Mouse (Mus musculus) liver, embryonic 14.5 days (tissue): Measurements from ENCODE around the gene Pias4. TPM values are rescaled to one million over a fixed set of nuclear protein-coding genes. Genes with fewer than 3 reads are reported as not detected.
"Not testable (repeated sequence)": the region's sequence is repeated elsewhere in the genome, so short reads cannot be mapped to it uniquely, and the experiment has no call there.

Experiments used
- ATAC-seq: fragments of 200-750 bp; cut with Nextera tagmentation; 2 replicates; pipeline ENCODE4 v1.8.0; 2017; ENCODE audit warnings: moderate number of reproducible peaks, mild to moderate bottlenecking, moderate library complexity; ENCODE audit not compliant: insufficient read depth
- DNase-seq, 3 experiments: peaks; one replicate each; pipeline ENCODE4 v3.0.0-alpha.2; 2012 to 2013; ENCODE audit warnings: low read depth in 3 of 3, low spot score in 3 of 3
- H3K27ac ChIP-seq: fragments of 300-500 bp; sonication (generic); 2 replicates; pipeline ENCODE4 v1.5.1; 2014; ENCODE audit warnings: moderate library complexity, mild to moderate bottlenecking, control low read depth, inconsistent platforms
- H3K27me3 ChIP-seq: fragments of 300-500 bp; sonication (generic); 2 replicates; pipeline ENCODE4 v1.6.1; 2014; ENCODE audit warnings: mild to moderate bottlenecking, low read length, moderate library complexity; ENCODE audit not compliant: control insufficient read depth, insufficient read depth
- H3K36me3 ChIP-seq: fragments of 300-500 bp; sonication (generic); replicated peaks from 2 replicates; pipeline ENCODE4 v1.6.1; 2014; ENCODE audit warnings: low read depth; ENCODE audit not compliant: control insufficient read depth, insufficient read depth
- H3K4me1 ChIP-seq, 2 experiments: fragments of 200-500 bp in 1 of 2; fragments of 300-500 bp in 1 of 2; sonication (generic) in 1 of 2; replicated peaks; 2 replicates each; pipeline ENCODE4 v1.6.1; 2012 to 2014; ENCODE audit warnings: antibody characterized with exemption in 1 of 2, inconsistent platforms in 1 of 2, low read length in 1 of 2; ENCODE audit not compliant: control insufficient read depth in 2 of 2, insufficient read depth in 2 of 2
- H3K4me2 ChIP-seq: fragments of 300-500 bp; sonication (generic); 2 replicates; pipeline ENCODE4 v1.6.1; 2014; ENCODE audit warnings: low read depth, mild to moderate bottlenecking, control low read depth, moderate library complexity
- H3K4me3 ChIP-seq, 2 experiments: fragments of 200-500 bp in 1 of 2; fragments of 300-500 bp in 1 of 2; sonication (generic) in 1 of 2; 2 replicates each; pipeline ENCODE4 v1.5.1; 2012 to 2014; ENCODE audit warnings: low read depth in 2 of 2, low read length in 2 of 2, mild to moderate bottlenecking in 2 of 2, control low read depth in 1 of 2, inconsistent platforms in 1 of 2, moderate library complexity in 1 of 2; ENCODE audit not compliant: insufficient read depth in 1 of 2
- H3K9ac ChIP-seq: fragments of 300-500 bp; sonication (generic); replicated peaks from 2 replicates; pipeline ENCODE4 v1.6.1; 2014; ENCODE audit warnings: mild to moderate bottlenecking, control low read depth, moderate library complexity
- H3K9me3 ChIP-seq: fragments of 300-500 bp; sonication (generic); 2 replicates; pipeline ENCODE4 v1.6.1; 2016; ENCODE audit warnings: low read length, mixed read lengths; ENCODE audit not compliant: control insufficient read depth
- CTCF ChIP-seq: IDR thresholded peaks from 2 replicates; pipeline ENCODE4 v1.5.1; 2016; ENCODE audit warnings: antibody characterized with exemption, low read depth, control low read depth
- EP300 ChIP-seq: IDR thresholded peaks from 2 replicates; pipeline ENCODE4 v1.6.1; 2016; ENCODE audit warnings: antibody characterized with exemption, low read depth
- WGBS: fragments of 180-500 bp; shearing (Covaris S2); extraction: QIAGEN DNeasy Blood & Tissue Kit; methylation state at CpG from one replicate; pipeline ENCODE4 v1.1.7; 2014; ENCODE audit not compliant: insufficient replicate concordance; 5-methylcytosine and 5-hydroxymethylcytosine counted together
- polyA plus RNA-seq, 2 experiments: library from polyadenylated mRNA; depleted of rRNA in 1 of 2; stranded (reverse) in 1 of 2; unstranded in 1 of 2; fragments of >200 nt; fragmentation: Nextera tagmentation in 1 of 2; extraction: Ambion mirVana in 1 of 2; gene quantifications; 2 replicates each; pipeline versions ENCODE4 v1.2.1 to v1.2.3; 2012 to 2014

The Pias4 gene
- polyA plus RNA-seq, 2 experiments: 11.2 to 14.9 TPM

- H3K4me3 ChIP-seq: no peak overlapping the region
- TF ChIP-seq EP300 (no peak), CTCF (no peak)
- no peaks in the 10 kb centered on the region for H3K27me3 ChIP-seq
- no peaks in the 10 kb centered on the region for H3K9me3 ChIP-seq
- WGBS: 60% methylated on average over 4 of the region's 4 CpGs
- peaks cover 33% of the 10 kb centered on the region for H3K36me3 ChIP-seq
- no peak overlapping the region for H3K4me2 ChIP-seq
- ATAC-seq: no peak
- peaks cover 2 to 7% of the 10 kb centered on the region in 2 experiments; a peak in 3 of 4 replicates for H3K4me1 ChIP-seq
- no peak for DNase-seq
- no peak overlapping the region for H3K9ac ChIP-seq
- no peak overlapping the region for H3K27ac ChIP-seq
Measured at GRCm38 (mm10) chr10:81184765-81185164, 17.0 kb upstream of the Pias4 start.

- H3K9ac ChIP-seq: peak within 1 kb of the TSS; percentile 60
- TF ChIP-seq CTCF: no peak
- ATAC-seq: no peak
- H3K27ac ChIP-seq: no peak within 1 kb of the TSS; the same call in 1 of the 2 replicates
- peaks cover 42% of the 10 kb centered on the region for H3K36me3 ChIP-seq
- peaks cover 2 to 7% of the 10 kb centered on the region in 2 experiments; a peak in 3 of 4 replicates for H3K4me1 ChIP-seq
- no peak for DNase-seq
- H3K4me2 ChIP-seq: peak within 1 kb of the TSS; percentile 70
- H3K9me3 ChIP-seq: no peaks in the 10 kb centered on the region
- no peaks in the 10 kb centered on the region for H3K27me3 ChIP-seq
- peak within 1 kb of the TSS; percentile 65 to 68 for H3K4me3 ChIP-seq
- WGBS: 69% methylated on average over 5 of the region's 5 CpGs
Measured at GRCm38 (mm10) chr10:81183805-81184204, 16.1 kb upstream of the Pias4 start, which contains the start of gene 4930442H23Rik. Gene 4930442H23Rik, minus strand, starts transcription at chr10:81183849.

- H3K9ac ChIP-seq: peak within 1 kb of the TSS; percentile 60
- peaks cover 54% of the 10 kb centered on the region for H3K36me3 ChIP-seq
- WGBS: 4% methylated on average over 53 of the region's 53 CpGs
- 0 out of 2 replicates have a peak, but pooled peaks have one; percentile 25 for TF ChIP-seq CTCF
- TF ChIP-seq EP300: 0 out of 2 replicates have a peak, but pooled peaks have one; percentile 57
- peak; percentile 93 for ATAC-seq
- DNase-seq: peak; percentile 99 to 100 (median 100)
- no peaks in the 10 kb centered on the region for H3K9me3 ChIP-seq
- H3K4me1 ChIP-seq: peaks cover 2 to 7% of the 10 kb centered on the region in 2 experiments; a peak in 3 of 4 replicates
- H3K27me3 ChIP-seq: no peaks in the 10 kb centered on the region
- H3K4me3 ChIP-seq: peak within 1 kb of the TSS; percentile 65 to 68
- H3K4me2 ChIP-seq: peak within 1 kb of the TSS; percentile 70
- H3K27ac ChIP-seq: no peak within 1 kb of the TSS; the same call in 1 of the 2 replicates
Measured at GRCm38 (mm10) chr10:81182336-81183333, 14.9 kb upstream of the Pias4 start, which contains the start of gene Dapk3. Gene Dapk3, plus strand, starts transcription at chr10:81183005.

GRCm38 (mm10) chr10:81181860-81182259, 14.1 kb upstream of the Pias4 start:
- not testable (repeated sequence) for H3K4me3 ChIP-seq, H3K27me3 ChIP-seq, H3K4me1 ChIP-seq, H3K27ac ChIP-seq, DNase-seq, H3K9ac ChIP-seq, H3K9me3 ChIP-seq, H3K4me2 ChIP-seq, ATAC-seq
- H3K36me3 ChIP-seq: peaks cover 60% of the 10 kb centered on the region
- 78% methylated on average over 12 of the region's 12 CpGs for WGBS

GRCm38 (mm10) chr10:81180946-81181345, 13.2 kb upstream of the Pias4 start:
- peaks cover 2 to 9% of the 10 kb centered on the region in 2 experiments for H3K4me1 ChIP-seq
- WGBS: 87% methylated on average over 13 of the region's 13 CpGs
- no peak overlapping the region for H3K4me2 ChIP-seq
- no peaks in the 10 kb centered on the region for H3K9me3 ChIP-seq
- H3K27me3 ChIP-seq: no peaks in the 10 kb centered on the region
- TF ChIP-seq EP300: no peak
- no peak for TF ChIP-seq CTCF
- no peak overlapping the region for H3K4me3 ChIP-seq
- H3K27ac ChIP-seq: no peak overlapping the region
- no peak for ATAC-seq
- peaks cover 60% of the 10 kb centered on the region for H3K36me3 ChIP-seq
- H3K9ac ChIP-seq: no peak overlapping the region
- DNase-seq: no peak
